Mouse (Mus musculus): ENCODE results near the gene Psg22.
"Not testable (repeated sequence)": the region's sequence is repeated elsewhere in the genome, so short reads cannot be mapped to it uniquely, and the experiment has no call there.

GRCm38 (mm10) chr7:18760152-18760551, 42.3 kb downstream of the Psg22 start:
- not testable (repeated sequence) for TF ChIP-seq TAL1, GATA1 (IDR thresholded peaks at IDR 0.05; ENCODE audit: low read length)

Measured in erythroblast, embryonic 14.5 days (primary cell).